Mouse (Mus musculus) C2C12 (cell line): ENCODE measurements at regions not wholly inside any gene's neighbourhood (a gene's known extent, or its start where the extent isn't known, plus 50 kb on each side); places are given as distances from the start of the nearest gene placed in this dataset.

Experiments
- H3K27me3 ChIP-seq: one replicate; pipeline ENCODE4 v1.6.1; 2011; ENCODE audit not compliant: control insufficient read depth, insufficient read depth, insufficient read length
- H3K36me3 ChIP-seq: one replicate; pipeline ENCODE4 v1.6.1; 2011; ENCODE audit not compliant: control insufficient read depth, insufficient read depth
- H3K4me3 ChIP-seq: one replicate; pipeline ENCODE4 v1.5.1; 2011; ENCODE audit warnings: mild to moderate bottlenecking, control low read depth; ENCODE audit not compliant: poor library complexity, insufficient read depth, severe bottlenecking
- H3K79me2 ChIP-seq: one replicate; pipeline ENCODE4 v1.6.1; 2011; ENCODE audit not compliant: control insufficient read depth, insufficient read depth
- H3K79me3 ChIP-seq: one replicate; pipeline ENCODE4 v1.6.1; 2011; ENCODE audit warnings: low read depth, control low read depth
- H3ac ChIP-seq: one replicate; pipeline ENCODE3; 2011; ENCODE audit warnings: low read depth; ENCODE audit not compliant: control insufficient read depth, insufficient read length
- CEBPB ChIP-seq: IDR thresholded peaks from one replicate; pipeline ENCODE4 v1.6.1; 2011; ENCODE audit warnings: low read depth, mild to moderate bottlenecking, control low read depth, moderate library complexity
- CTCF ChIP-seq: IDR thresholded peaks from one replicate; pipeline ENCODE4 v1.5.1; 2011; ENCODE audit not compliant: control insufficient read depth, insufficient read depth, insufficient read length
- FOSL1 ChIP-seq: IDR thresholded peaks from one replicate; pipeline ENCODE4 v1.8.0; 2011; ENCODE audit warnings: mild to moderate bottlenecking, low read length; ENCODE audit not compliant: poor library complexity, insufficient read depth, severe bottlenecking
- MAX ChIP-seq: IDR thresholded peaks from one replicate; pipeline ENCODE4 v1.6.1; 2011; ENCODE audit warnings: mild to moderate bottlenecking, control low read depth
- MYOD1 ChIP-seq: IDR thresholded peaks from one replicate; pipeline ENCODE4 v1.6.1; 2011; ENCODE audit warnings: low read depth; ENCODE audit not compliant: control insufficient read depth, insufficient read length
- MYOG ChIP-seq: IDR thresholded peaks from one replicate; pipeline ENCODE4 v1.6.1; 2011; ENCODE audit not compliant: control insufficient read depth, insufficient read length; ENCODE audit errors: extremely low read depth
- USF1 ChIP-seq: IDR thresholded peaks from one replicate; pipeline ENCODE4 v1.6.1; 2011; ENCODE audit warnings: low read depth, mild to moderate bottlenecking, control low read depth, moderate library complexity

GRCm38 (mm10) chr11:22698057-22698941 lies 162.5 kb downstream of the B3gnt2 start:
- no peaks in the 10 kb centered on the region for H3K79me2 ChIP-seq
- H3K4me3 ChIP-seq: no peak overlapping the region
- no peaks in the 10 kb centered on the region for H3K79me3 ChIP-seq
- no peak overlapping the region for H3ac ChIP-seq
- no peaks in the 10 kb centered on the region for H3K36me3 ChIP-seq
- no peak for TF ChIP-seq CTCF
- no peak for TF ChIP-seq MYOG
- no peak for TF ChIP-seq CEBPB
- TF ChIP-seq USF1: no peak
- H3K27me3 ChIP-seq: no peaks in the 10 kb centered on the region

GRCm38 (mm10) chr11:22706082-22706481 lies 154.7 kb downstream of the B3gnt2 start:
- H3K4me3 ChIP-seq: no peak overlapping the region
- H3K27me3 ChIP-seq: no peaks in the 10 kb centered on the region
- no peaks in the 10 kb centered on the region for H3K36me3 ChIP-seq
- no peak overlapping the region for H3ac ChIP-seq
- no peaks in the 10 kb centered on the region for H3K79me2 ChIP-seq
- TF ChIP-seq MYOG: no peak
- TF ChIP-seq MAX: no peak
- TF ChIP-seq USF1: no peak
- no peak for TF ChIP-seq CTCF
- TF ChIP-seq CEBPB: no peak
- no peak for TF ChIP-seq MYOD1
- TF ChIP-seq FOSL1: no peak
- no peaks in the 10 kb centered on the region for H3K79me3 ChIP-seq
